Mouse (Mus musculus): Measurements from ENCODE around the gene Ccnyl1.
"Not testable (repeated sequence)": the region's sequence is repeated elsewhere in the genome, so short reads cannot be mapped to it uniquely, and the experiment has no call there.

The Ccnyl1 gene

DNA sequence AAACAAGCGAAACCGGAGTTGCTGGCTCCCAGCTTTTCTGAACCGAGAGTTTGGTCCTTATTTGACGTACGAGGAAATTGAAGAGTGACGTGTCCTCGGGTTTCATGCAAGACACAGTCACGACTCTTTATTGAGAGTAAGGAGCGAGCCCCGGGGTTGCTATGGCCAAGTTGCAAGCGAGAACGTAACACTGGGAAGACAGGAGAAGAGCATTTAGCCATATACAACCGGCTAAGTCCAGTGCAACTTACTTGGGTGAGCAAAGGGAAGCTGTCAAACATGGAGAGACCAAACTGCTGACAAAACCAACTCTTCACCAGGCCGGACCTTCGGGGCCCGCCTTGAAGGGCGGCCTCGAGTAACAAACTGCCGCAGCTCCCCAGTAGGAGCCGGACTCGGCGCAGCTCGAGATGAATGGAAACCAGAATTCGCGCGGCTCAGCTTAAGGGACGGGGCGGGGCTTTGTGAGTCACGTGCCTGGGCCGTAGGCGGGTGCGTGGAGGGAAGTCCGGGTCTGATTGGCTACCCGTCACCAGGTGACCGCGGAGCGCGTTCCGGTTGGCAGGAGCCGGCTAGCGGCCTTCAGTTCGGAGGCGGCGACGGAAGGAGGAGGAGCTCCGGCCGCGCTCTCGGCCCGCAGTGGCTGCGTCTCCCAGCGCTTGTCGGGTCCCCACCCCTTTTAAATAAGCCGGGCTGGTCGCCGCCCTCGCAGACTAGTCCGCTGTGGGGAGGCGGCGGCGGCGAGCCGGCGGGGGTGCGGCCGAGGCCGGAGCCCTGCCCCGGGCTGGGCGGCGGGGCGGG, at the start of gene Ccnyl1:
Gene Ccnyl1, plus strand, starts transcription at position 243 of the 801 bp plus-strand sequence.
- peak; percentile 98 for DNase-seq

DNA sequence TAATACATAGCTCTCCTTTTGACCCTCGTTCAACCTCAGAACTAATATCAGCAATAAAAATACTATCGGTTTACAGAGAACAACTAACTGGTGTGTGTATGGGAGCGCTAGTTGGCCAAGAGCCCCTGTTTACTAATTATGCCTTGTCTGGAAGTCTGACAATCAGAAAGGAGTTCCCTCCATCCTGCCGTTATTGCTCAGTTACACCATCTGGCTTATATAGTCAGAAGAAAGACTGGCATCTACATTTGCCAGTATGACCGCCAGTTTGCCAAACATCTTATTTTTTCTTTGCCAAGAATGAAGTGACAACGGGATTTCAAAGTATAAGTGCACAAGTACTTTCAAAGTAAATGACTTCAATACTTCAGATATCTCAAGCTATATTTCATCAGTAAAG, 49.2 kb upstream of the Ccnyl1 start:
- no peak for DNase-seq

DNA sequence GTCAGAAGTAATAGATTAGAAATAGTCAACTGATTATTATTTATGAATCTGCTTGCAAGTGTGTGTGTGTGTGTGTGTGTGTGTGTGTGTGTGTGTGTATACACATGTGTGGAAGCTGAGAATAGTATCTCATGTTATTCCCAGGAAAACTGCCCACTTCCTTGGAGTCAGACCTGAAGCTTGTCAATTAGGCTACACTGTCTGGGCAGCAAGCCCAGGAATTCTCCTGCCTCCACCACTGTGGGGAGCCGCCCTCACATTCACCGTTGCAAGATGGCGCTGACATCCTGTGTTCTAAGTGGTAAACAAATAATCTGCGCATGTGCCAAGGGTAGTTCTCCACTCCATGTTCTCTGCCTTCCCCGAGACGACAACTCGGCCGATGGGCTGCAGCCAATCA, 47.7 kb upstream of the Ccnyl1 start:
- not testable (repeated sequence) for DNase-seq

DNA sequence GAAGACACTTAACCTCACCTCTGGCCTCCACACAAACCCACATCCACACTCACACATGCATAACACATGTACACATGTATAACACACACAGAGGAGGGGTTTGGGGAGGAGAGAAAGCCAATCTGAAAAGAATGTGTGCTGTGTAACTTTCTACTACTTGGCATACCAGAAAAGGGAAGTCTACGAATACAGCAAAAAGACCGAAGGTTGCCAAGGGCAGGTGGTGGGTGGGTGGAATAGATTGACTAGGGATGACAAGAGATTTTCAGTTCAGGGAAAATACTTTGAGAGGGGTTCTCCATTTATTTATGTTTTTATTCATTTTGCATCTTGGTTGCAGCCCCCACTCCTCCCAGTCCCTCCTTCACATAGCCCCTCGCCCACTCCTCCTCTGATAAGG, 45.7 kb upstream of the Ccnyl1 start:
- DNase-seq: no peak

DNA sequence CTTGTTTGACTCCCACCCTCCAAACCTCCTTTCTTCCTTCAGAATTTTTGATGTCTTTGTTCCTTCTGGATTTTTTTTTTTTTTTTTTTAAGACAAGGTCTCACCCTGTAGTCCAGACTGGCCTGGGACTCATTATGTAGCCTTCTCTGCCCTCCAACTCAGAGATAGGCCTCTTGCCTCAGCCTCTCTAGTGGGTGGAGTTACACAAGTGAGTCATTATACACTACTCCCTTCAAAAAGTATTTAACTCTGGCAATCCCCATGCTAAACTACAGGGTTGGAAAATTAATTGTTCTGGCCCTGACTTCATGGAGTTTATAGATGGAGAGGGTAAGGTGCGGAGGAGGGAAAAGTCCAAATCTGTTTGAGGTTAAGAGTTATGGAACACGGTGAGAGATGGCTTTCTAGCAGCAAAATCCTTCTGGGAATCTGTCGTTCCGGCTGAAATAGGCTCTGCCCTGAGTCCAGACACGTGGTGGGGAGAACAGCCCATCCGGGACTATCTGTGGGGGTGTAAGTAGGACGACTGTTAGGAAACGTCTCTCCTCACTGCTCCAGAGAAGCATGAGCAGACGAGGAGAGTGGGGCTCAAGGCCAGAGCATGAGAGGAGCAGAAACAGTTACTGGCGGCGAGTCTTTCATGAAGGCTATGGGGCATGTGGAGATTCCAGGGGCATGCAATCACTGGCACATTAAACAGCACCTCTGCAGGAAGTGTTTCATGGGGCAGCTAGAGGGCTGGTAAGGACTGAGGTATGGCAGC, 40.7 kb upstream of the Ccnyl1 start:
- DNase-seq: no peak

DNA sequence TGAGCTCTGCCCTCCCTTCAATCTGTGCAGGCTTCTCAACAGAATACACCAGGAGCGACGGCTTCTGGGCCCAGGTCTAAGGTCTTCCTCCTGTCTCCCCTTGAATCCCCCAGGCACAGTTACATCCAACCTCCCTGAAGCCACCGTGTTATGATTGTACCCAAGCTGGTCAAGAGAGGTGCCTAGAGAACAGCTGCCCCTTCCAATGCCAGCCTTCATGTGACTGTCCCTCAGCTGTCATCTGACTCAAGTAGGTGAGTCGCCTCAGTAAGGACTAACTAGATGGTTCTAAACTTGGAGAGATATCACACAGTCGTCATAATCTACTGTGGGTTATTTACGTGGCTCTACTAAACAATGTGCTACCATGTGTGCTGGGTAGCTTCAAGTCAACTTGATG, 36.6 kb upstream of the Ccnyl1 start:
- DNase-seq: no peak

DNA sequence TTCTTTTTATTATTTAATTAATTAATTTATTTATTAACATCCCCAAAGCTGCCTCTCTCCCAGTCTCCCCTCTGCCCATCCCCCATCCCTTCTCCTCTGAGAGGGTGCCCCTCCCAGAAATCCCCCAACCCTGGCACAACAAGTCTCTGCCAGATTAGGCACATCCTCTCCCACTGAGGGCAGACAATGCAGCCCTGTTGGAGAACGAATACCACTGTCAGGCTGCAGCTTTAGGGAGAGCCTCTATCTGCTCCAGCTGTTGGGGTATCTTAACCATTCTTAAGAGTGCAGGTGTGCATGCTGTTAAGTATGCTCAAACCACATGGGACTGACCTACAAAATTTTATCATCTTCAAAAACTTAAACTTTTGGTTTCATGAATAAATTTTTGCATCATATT, 34.8 kb upstream of the Ccnyl1 start:
- DNase-seq: no peak

DNA sequence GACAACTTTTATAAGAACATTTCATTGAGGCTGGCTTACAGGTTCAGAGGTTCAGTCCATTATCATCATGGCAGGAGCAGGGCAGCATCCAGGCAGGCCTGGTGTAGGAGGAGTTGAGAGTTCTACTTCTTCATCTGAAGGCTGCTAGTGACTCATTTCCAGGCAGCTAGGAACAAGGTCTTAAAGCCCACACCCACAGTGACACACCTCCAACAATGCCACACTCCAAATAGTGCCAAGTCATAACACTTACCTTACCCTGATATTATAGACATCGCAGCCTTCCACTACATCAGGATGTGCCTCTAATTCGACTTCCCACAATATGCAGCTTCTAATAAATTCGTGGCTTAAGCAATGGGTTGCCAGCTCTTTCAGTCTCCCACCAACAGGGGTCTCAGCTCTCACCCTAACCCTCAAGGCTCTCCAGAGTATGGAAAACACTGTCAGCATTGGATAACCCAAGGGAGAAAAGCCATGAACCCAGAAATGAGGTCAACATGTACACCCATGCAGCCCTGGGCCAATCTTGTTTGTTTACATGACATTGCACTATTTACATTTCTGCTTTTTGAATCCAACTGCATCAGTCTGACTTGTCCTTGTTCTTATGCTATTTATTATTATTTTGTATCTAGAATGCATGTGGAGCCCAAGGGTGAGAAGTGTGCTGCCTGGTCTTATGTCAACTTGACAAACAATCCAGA, 33.7 kb upstream of the Ccnyl1 start:
- no peak for DNase-seq

DNA sequence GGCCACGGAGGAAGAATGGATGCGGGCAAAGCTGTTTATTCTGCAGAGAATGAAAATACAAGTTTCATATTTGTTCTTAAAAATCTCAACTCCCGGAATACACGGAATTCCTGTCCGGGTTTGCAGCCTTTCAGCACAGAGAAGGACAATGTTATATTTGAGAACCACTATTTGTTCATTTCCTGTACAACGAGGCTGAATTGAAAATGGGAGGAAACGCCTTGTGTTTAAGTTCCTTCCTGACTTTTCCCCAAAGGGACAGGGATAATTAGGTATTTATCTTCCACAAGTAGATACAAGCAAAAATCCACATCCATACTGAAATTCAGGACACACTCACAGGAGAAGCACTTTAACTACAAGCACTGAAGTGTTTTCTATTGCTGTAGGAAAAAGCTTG, 31.4 kb upstream of the Ccnyl1 start:
- DNase-seq: no peak

DNA sequence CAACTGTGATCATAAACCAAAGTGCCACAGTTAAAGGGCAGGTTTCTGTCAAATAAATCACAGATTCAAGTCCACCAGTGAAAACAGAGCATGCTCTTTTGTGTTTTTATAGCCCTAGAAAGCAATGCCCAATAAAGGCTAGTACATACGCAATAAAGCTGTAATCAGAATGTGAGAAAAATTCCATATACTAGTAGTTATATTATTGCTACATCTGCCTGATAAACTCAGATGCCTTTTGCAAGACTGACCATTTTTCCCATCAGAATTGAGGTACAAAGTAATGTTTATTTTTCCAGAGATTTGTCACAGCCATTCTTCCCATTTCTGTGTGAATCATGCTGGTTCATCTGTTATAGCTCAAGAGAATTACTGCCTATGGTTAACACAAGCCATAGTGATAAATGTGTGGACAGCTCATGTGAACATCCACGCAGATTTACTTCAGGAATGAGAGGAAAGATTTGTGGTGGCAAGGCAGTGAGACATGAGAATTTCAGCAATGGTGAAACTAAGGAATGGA, 23.1 kb upstream of the Ccnyl1 start:
- no peak for DNase-seq

DNA sequence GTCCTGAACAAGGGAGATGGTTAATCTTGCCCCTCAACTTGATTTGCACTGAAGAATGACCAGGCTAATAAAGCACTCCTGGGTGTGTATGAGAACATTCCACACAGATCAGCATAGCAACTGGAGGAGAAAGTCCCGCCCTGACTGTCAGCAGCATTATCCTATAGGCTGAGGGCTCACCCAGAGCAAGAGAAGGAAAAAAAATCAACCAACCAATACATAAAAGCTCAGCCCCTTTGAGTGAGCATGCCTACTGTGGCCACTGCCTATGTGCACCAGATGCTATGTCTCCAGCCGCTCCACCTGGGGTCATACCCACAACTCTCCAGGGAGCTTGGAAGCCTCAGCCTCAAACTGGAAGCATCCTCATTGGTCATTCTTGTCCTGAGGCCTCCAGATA, 20.8 kb upstream of the Ccnyl1 start:
- no peak for DNase-seq

DNA sequence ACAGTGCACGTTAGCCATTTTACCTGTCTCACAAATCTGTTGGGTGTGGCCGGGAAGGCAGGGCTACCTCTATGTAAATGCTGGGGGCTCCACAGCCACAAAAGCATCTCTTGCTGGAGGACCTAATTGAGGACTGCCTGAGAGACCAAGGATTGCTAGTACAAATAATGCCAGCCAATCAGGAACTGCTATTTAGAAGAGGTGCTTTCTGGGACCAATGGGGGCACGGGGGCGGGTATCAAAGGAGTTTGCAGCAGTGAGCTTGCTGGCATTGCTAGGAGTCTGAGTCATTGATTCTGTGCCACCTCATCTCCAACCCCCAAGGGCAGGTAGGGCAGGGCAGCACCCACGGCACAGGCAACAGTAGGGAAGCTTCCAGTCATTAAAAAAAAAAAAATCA, 16.3 kb upstream of the Ccnyl1 start:
- DNase-seq: no peak

DNA sequence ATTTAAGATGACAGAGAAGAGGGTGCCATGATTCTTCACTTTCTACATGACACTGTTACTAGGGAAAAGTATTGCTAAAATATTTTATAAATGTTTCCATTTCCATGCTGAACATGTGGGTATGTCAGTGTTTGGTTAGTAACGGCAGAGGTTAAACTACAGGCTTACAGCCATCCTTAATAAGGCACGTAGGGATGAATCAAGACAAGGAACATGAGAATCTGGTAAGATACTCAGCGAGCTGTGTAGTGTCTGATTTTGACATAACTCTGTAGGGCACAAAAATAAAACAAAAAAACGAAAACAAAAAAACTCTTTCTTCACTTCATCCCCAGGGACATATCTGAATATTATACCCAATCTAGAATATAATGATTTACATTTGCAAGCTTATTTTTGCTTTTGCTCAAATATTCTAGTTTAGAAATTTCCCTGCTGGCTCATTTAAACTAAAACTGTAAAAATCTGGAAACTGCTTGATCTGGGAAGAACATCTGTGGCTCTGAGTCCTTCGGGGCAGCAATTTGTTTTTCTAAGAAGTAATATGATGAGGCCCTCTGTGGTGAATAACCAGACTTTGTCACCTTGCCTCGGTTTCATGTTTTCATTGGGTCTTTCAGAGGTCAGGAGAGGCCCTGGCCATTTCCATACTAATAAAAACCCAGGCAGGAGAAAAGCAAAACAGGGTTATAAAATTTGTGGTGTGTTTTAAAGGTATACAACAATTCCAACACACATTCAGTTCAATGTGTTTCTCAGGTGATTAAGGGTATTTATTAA, 14.0 kb upstream of the Ccnyl1 start:
- DNase-seq: no peak

DNA sequence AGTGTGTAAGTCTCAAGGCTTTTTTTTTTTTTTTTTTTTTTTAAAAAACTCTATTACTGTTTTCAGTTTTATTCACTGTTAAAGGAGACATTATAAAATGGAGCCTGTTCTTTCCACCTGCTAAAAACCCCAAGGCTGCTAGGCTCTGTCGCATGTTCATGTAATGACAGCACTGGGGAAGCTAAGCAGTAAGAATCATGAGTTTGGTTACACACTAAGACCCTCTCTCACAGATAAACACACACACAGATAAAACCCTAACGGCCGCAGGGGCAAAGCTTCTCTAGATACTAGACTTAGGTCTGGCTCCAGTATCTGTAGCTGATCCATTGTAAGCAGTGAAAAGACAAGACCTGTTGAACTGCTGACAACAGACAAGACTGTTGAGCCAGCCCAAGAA, 8.8 kb upstream of the Ccnyl1 start:
- DNase-seq: no peak

DNA sequence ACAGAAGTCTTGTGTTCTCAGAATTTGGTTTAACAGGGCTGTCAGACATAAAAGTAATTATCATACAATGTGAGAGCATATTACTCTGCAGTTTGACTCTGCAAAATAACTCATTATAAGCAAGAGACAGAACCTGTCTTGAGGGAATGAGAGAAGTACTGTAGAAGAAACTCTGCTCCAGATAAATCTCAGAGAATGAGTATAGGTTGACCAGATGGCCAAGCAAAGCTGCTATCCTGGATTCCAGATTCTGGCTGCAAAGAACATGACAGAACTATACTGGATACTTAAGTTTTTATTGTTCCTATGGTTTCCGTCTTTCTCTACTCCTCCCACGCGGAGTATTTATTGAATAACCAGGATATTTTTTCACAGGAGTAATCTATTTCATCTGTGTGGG, 7.2 kb upstream of the Ccnyl1 start:
- DNase-seq: no peak

DNA sequence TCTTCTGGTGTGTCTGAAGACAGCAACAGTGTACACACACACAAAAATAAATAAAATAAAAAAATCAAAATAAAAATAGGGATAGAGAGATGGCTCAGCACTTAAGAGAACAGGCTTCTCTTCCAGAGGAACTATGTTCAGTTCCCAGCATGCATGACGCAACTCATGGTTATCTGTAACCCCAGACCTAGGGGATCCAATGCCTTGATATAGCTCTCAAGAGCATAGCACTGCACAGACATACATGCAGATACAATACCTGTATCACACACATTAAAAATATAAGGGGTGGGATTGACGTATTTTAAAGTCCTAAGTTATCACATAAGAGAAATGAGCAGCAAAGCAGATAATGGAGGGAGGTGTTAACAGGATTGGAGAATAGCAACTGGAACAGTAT, 5.8 kb upstream of the Ccnyl1 start:
- no peak for DNase-seq

DNA sequence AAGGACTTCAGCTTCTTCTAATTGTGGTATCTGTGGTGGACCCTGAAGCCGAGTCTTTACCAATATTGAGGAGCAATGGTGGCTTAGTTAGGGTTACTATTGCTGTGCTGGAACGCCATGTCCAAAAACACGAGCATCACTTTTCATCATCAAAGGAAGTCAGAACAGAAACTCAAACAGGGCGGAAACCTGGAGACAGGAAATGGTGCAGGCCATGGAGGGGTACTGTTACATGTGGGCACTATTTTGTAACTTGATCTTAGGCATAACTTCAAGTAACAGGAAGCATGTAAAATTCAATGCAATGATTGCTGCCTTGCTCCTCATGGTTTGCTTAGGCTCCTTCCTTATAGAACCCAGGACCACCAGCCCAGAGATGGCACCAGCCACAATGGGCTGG, 2.2 kb upstream of the Ccnyl1 start:
- DNase-seq: no peak

DNA sequence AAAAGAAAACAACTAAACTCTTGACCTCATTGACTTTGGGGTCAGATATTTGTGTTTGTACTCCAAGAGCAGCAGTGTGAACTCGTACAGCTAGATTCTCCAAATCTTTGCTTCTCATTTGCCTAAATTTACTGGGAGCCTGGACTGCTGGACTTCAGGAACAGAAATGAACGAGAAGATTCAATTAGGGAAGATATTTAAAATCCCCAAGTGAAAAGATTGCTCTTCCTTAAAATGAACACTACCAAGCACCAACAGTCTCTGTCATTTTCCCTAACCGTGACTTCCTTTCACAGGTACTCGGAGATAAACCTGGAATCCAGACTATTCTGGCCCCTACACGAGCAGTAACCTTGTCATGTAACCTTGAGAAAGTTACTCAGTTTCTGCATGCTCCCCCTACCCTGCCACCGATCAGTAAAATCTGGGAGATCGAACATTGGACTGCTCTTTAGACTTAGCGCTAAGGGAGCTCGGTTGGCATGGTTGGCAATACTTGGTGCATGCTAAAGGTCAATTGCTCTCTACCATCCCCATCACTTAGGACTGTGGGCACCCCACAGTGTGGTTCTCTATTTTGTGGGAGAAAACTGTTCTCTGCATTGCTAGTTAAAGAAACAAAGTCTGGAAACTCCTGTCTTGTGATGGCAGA, 568 bp upstream of the Ccnyl1 start:
- peak in 1 of 2 experiments; percentile 3 for DNase-seq

DNA sequence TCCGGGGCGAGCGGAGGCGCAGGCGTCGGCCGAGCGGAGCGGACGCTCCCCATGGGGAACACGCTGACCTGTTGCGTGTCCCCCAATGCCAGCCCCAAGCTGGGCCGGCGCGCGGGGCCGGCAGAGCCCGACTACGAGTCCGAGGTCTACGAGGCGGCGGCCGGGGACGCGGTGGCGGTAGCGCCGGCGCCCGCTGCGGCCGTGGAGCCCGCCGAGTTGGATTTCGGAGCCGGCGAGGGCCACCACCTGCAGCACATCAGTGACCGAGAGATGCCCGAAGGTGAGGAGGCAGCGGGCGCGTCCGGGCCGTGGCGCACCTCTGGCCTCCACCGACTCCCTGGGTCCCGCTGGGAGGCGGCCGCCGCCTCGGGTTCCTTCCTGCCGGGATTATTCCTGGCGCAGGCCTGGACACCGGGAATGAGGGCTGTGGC, 881 bp downstream of the Ccnyl1 start:
- peak; percentile 40 to 53 for DNase-seq

DNA sequence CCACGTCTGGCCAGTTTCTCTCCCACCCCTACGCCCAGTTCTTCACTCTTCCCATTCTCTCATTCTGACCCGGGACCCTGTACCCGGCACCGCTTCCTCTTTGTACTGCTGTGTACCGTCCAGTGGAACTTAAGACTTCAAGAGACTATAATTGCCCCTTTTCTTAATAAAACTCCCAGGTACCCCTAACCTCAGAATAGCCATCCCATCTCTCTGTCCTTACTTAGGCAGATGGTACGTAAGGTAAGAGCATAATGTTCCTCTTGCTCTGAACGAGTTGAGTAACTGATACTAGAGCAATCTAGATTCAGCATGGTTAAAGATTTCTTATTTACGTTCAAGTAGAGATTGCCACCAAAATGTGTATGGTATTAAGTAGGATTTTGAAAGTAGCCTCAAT, 1.3 kb downstream of the Ccnyl1 start:
- DNase-seq: no peak

DNA sequence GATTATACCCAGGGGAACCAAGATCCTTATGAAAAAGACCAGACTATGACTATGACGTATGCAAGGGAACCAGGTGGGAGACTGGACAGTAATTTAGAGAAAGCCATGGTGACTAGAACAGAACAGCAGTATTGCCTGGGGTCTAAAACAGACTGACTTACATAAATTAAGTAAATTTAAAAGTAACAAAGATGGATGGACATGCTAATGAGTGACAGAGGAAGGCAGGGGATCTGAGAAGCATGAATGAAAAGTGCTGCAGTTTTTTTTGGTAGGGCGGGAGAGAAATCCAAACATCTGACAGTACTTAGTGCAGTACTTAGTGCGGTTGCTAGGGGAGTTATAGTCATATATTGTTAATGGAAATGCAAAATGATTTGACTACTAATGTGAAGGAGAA, 4.9 kb downstream of the Ccnyl1 start:
- no peak for DNase-seq

DNA sequence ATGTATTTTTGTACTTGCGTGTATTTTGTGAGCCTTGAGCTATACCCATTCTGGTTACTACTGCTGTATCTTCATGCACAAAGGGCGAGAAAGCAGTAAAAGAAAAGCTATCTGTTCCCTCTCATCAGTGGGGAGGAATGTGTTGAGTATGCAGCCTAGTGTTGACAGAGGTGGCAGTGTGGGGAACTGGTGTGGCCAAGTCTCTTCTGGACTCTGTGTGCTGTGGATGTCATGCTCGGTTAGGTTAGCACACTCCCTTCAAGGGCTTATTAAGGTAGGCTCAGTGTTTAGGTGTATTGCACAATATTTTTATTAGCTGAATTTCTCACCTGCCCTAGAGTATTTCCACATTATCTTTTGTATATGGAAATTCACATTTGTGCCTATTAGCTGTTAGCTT, 11.5 kb downstream of the Ccnyl1 start:
- no peak for DNase-seq
